Mouse (Mus musculus) gastrocnemius, postnatal 14 days (tissue): ENCODE results near the gene Prkg1. TPM values are rescaled to one million over a fixed set of nuclear protein-coding genes. Genes with fewer than 3 reads are reported as not detected.

Experiments used
- DNase-seq: peaks from one replicate; pipeline ENCODE4 v3.0.0; 2021; ENCODE audit warnings: mixed read lengths
- intact Hi-C: fragments of 180-260 bp; cut with DNase I; formaldehyde crosslinking; loops from one replicate; pipeline ENCODE4 v1.15.1; 2025; ENCODE audit warnings: low total_unique reads
- long read RNA-seq, 2 experiments: library from polyadenylated mRNA; stranded (forward); transcript quantifications; one replicate each; pipeline ENCODE4 v2.0.0; 2021
- total RNA-seq, 2 experiments: library from RNA; stranded (reverse); gene quantifications; 2 replicates each; pipeline ENCODE4 v1.2.3; 2021

Gene Prkg1
- 10 to 100 TPM; 24.4 to 24.8 TPM for total RNA-seq
- long read RNA-seq, experiment 1, partial matches to known transcripts: 4 of 9 reads
- long read RNA-seq, experiment 1, other reads (novel, unspliced or antisense): 5 of 9 reads
- long read RNA-seq, experiment 2, partial matches to known transcripts: 2 of 9 reads
- long read RNA-seq, experiment 2, other reads (novel, unspliced or antisense): 7 of 9 reads

- intact Hi-C loops: no loop called here
- DNase-seq: peak; percentile 28
Measured at GRCm38 (mm10) chr19:31764801-31765340, at the start of gene Prkg1. Gene Prkg1, minus strand, starts transcription at chr19:31765033.

- no peak for DNase-seq
- intact Hi-C loops: no loop called here
Measured at GRCm38 (mm10) chr19:31813087-31813486, 48.3 kb upstream of the Prkg1 start.

GRCm38 (mm10) chr19:31811371-31811770, 46.5 kb upstream of the Prkg1 start:
- intact Hi-C loops: no loop called here
- no peak for DNase-seq

DNA sequence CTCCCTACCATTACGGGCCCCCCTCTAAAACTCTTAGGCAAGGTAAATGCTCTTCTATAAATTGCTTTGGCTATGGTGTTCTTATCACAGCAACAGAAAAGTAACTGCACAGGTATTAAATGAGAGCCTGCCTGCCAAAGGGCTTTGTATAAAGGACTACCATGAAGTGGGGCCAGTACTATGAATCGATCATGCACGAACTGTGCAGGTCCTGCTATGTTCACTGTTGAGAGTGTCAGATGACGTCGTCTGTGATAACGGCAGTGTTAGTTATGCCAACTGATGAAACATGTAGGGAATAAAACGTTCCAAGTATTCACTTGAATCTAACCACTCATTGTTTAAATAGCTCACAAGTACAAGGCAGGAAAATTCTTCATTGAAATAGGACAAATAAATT, 40.6 kb upstream of the Prkg1 start:
- intact Hi-C loops: no loop called here
- DNase-seq: no peak

- intact Hi-C loops: no loop called here
- DNase-seq: peak; percentile 8
Measured at GRCm38 (mm10) chr19:31795485-31796046, 30.7 kb upstream of the Prkg1 start.

DNA sequence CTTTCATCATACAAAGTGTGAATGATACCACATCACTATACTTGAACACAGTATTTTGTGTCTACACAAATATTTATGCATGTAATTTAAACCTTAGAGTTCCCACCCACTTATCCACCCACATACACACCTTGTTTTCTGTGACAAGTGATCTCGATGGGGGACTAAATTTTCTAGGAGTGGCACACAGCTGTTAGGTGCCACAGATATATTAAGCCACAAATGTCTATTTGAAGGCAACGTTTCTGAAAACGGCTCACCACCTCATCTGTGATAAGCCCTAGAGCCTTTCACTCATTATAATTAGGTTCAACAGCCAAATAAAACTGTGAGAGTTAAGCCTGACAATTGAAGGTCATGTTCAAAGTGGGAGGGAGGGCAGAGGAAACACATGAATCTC, 26.9 kb upstream of the Prkg1 start:
- DNase-seq: no peak
- intact Hi-C loops: no loop called here

DNA sequence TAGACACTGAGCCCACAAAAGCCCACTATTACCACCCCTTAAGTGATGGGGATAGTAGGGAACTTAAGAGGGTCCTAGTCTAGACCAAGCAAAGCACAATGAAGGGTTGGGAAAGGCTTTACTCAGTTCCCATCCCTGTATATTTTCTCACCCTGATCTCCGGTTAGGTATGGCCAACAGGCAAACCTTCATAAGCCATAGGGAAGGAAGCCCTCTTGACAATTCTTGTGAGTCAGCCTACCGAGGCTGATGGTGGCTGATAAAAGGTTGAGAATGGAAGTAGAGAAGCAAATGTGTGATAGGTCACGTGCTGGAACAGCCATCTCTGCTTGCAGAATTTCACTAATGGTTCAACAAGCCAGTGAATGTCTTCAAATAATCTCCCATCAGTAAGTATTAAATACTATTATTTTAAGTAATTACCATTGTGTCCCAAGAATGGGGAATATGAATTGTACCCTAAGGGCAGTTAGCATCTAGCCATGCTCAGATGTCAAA, 16.7 kb upstream of the Prkg1 start:
- intact Hi-C loops: no loop called here
- DNase-seq: no peak

- DNase-seq: no peak
- intact Hi-C loops: no loop called here
Measured at GRCm38 (mm10) chr19:31781077-31781476, 16.2 kb upstream of the Prkg1 start.

GRCm38 (mm10) chr19:31780222-31780621, 15.4 kb upstream of the Prkg1 start:
- DNase-seq: no peak
- intact Hi-C loops: no loop called here

DNA sequence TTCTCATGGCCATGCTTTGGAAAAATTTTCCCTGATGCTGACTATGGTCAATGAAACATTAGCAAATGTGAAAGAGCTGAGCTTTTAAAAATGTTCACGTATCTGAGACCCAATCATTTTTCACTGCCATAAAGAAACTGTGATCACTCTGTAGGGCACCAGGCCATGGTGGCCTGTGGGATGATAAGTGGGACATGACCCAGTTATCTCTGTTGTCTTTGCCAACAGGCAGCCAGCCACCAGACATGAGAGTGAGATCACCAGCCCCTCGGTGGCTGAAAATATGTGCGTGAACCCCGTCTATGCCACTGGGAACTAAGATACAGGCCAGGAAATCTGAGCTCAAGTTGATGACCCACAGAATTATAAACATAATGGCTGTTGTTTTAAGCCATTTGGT, 14.2 kb upstream of the Prkg1 start:
- DNase-seq: peak; percentile 17
- intact Hi-C loops: no loop called here

GRCm38 (mm10) chr19:31767004-31767403, 2.2 kb upstream of the Prkg1 start:
- no peak for DNase-seq
- intact Hi-C loops: no loop called here

- no peak for DNase-seq
- intact Hi-C loops: no loop called here
Measured at GRCm38 (mm10) chr19:31765451-31765850, 618 bp upstream of the Prkg1 start.

DNA sequence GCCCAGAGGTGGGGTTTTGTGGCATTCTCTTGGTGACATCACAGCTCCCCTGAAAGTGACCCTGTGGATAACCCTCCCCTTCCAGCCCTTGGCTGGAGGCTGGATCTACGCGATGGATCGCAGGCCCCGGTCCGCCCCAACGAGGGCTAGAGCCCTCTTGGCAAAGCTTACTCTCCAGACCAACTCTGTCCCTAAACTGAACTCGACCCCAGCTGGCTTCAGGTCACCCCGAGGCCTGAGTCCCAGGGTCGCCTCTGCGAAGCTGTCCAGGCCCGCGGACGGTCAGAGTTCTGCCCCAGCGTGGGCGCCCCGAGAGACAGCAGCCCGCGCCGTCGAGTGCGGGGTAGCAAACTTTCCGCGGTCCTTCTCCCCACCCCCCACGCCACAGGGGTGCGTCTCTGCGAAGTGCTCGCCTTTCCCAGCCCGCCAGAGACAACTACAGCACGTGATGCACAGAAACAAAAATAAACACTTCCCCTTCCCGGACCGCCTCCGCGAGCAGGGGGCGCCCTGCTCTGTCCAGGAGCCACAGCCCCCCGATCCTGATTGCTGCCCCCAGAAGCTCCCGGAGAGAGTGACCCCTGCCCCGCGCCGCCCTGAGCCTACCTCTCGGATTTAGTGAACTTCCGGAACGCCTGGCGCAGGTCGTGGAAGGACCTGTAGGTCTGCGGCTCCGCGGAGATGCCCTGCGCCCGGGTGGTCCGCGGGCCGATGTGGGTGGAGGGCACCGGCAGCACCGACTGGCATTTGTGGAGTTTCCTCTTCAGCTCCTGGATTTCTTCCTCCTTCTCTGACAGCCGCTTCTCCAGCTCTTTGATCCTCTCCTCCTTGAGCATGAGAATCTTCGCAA, 657 bp downstream of the Prkg1 start:
- intact Hi-C loops: no loop called here
- peak; percentile 24 for DNase-seq

- no peak for DNase-seq
- intact Hi-C loops: no loop called here
Measured at GRCm38 (mm10) chr19:31763246-31763821, 1.5 kb downstream of the Prkg1 start.

DNA sequence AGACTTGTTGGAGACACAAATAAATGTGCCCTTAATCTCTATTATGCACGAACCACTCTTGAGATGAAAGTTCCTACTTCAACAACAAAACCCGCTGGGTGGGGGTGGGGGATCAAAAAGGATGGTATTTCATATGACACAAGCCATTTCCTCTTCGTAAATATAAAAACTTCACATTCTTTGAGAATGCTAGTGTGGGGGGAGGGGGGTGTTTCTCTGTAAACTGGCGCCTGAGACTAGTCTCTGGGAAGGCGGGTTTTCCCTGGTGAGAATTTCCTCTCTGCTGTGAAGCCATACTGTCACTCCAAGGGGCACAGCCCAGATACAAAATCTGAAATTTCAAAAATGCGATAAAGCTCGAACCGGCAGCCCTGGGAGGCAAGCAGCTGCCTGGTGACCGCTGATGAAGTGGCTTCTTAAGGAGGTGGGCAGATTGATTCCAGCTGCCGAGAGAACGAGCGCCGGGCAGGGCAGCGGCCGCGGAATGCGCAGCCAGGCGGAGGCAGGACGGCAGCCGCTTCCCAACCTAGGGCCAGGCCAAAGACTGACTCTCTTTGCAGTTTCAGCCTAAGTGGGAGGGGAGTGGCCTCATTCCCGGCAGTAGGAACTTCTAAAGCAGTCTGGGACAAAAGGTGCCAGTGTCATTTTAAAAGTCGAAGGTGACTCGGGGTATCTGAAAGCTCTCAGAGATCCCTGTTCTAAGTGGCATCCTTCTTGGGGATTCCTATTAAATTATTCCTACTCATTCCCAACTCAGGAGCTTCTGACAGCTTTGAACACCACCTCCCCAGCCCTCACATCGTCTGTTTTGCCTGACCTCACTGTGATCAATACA, 2.2 kb downstream of the Prkg1 start:
- intact Hi-C loops: no loop called here
- peak; percentile 40 for DNase-seq

DNA sequence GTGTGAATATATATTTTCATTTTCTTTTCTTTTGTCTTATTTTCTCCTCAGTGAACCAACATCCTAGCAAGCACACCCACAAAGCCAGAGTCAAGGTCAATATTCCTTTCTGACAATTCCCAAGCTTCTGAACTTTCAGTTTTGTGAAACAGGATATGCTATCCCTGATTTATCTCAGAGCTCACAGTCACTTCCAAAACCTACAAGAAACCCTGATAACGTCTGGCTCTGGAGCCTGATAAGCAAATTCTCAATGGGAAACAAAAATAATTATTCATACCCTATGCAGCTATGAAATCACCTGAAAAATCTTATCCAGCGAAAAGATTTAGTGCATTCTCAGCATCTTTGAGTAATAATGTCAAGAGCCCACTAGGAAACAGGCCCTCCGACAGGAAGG, 5.0 kb downstream of the Prkg1 start:
- no peak for DNase-seq
- intact Hi-C loops: no loop called here

GRCm38 (mm10) chr19:31755929-31756792, 8.7 kb downstream of the Prkg1 start:
- peak; percentile 38 for DNase-seq
- intact Hi-C loops: no loop called here

DNA sequence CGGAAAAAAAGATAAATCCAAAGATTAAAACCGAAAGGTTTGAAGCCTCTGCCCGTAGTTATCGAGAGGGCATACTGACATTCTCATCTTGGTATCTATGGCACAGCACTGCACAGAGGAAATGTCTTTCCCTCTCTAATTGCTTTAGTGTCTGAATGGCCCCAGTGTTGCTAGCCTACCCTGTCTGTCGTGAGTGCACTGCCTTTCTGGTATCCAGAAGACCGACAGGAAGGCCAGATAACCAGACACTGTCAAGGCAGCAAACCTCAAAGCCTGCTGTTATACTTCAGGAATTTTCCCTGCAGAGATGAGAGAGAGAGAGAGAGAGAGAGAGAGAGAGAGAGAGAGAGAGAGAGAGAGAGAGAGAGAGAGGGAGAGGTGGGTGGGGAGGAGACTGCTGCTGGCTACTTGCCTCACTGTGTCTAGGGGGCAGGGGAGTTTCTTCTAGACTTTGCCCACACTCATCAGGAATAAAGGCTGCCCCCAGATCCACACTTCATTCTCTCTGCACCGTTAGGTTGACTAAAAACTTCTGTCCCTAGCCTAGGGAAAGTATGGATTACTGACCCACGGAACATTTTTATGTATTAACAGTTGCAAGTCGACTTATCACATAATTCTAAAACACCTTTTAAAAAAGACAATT, 10.1 kb downstream of the Prkg1 start:
- intact Hi-C loops: no loop called here

More for the DNA sequence above, 10.1 kb downstream of the Prkg1 start:
- no peak for DNase-seq
